Mouse (Mus musculus) thymus, adult 2 months (tissue): Measurements from ENCODE around the gene Zfp488.

Source experiments
- CTCF ChIP-seq: fragments of 200-500 bp; IDR thresholded peaks from 2 replicates; pipeline ENCODE4 v1.5.1; 2012; ENCODE audit warnings: mild to moderate bottlenecking, control low read depth, low read length, moderate library complexity, borderline replicate concordance; ENCODE audit not compliant: control insufficient read depth, poor library complexity, insufficient read depth; ENCODE audit errors: extremely low read depth
- POLR2A ChIP-seq: fragments of 200-500 bp; IDR thresholded peaks from 2 replicates; pipeline ENCODE4 v1.6.1; 2012; ENCODE audit warnings: mild to moderate bottlenecking, low read length, control low read depth, moderate library complexity; ENCODE audit not compliant: control insufficient read depth, poor library complexity, insufficient read depth; ENCODE audit errors: extremely low read depth

- no peak for TF ChIP-seq CTCF
- no peak for TF ChIP-seq POLR2A
Observed at GRCm38 (mm10) chr14:33958841-33959240, 19.7 kb downstream of the Zfp488 start.
